9 mouse cellular contexts compared by ENCODE assay signal in genomic region chr10:111101901-111102761, GRCm38 (mm10).
DNase-seq lines count a peak whose midpoint lies in the region; ATAC-seq and TF ChIP-seq lines count a peak whose summit lies in the region.
"Had no signal": no experiment of that assay in that cellular context is flagged by ENCODE, and none has a peak within 500 bp of the region (broad histone marks: within the 10 kb centered on the region; RNA-seq: fewer than 3 reads in every experiment).

No protein-coding gene starts in this region.

- no peak for TF ChIP-seq CTCF in small intestine, adult 2 months (IDR thresholded peaks at IDR 0.05; ENCODE audit: extremely low read depth, insufficient read length, insufficient replicate concordance, low read depth, low read length)

- H3K4me1 ChIP-seq in heart, embryonic 12.5 days (replicated peaks), result peaks cover 15% of the 10 kb centered on the region
- 0 out of 2 replicates have a peak, but pooled peaks cover 4% of the 10 kb centered on the region for H3K4me1 ChIP-seq in liver, embryonic 11.5 days (replicated peaks; ENCODE audit: control insufficient read depth, insufficient read depth, low read length)
- peaks cover 2% of the 10 kb centered on the region; the same call in 1 of the 2 replicates for H3K4me1 ChIP-seq in small intestine, adult 2 months (ENCODE audit: control insufficient read depth, insufficient read depth, insufficient read length, low read length)
- H3K4me1 ChIP-seq in midbrain, embryonic 15.5 days, result peaks cover 9% of the 10 kb centered on the region

- WGBS in heart, embryonic 12.5 days, result 47% methylated on average over 18 of the region's 18 CpGs
- 47% methylated on average over 18 of the region's 18 CpGs for WGBS in liver, embryonic 11.5 days
- WGBS in small intestine, adult 2 months, result 42% methylated on average over 18 of the region's 18 CpGs
- 85% methylated on average over 18 of the region's 18 CpGs for WGBS in midbrain, embryonic 15.5 days

- peak; percentile 41; the same call in 1 of the 2 replicates for ATAC-seq in heart, embryonic 12.5 days (ENCODE audit: insufficient number of reproducible peaks, low FRiP score)
- ATAC-seq in liver, embryonic 11.5 days (replicated peaks; ENCODE audit: low FRiP score), result no peak
- no peak for ATAC-seq in midbrain, embryonic 15.5 days (replicated peaks)

- H3K27me3 ChIP-seq in heart, embryonic 12.5 days (replicated peaks), result no peaks in the 10 kb centered on the region
- no peaks in the 10 kb centered on the region for H3K27me3 ChIP-seq in liver, embryonic 11.5 days (replicated peaks; ENCODE audit: control insufficient read depth, insufficient read depth, low read length)
- no peaks in the 10 kb centered on the region for H3K27me3 ChIP-seq in small intestine, adult 2 months (ENCODE audit: control insufficient read depth, insufficient read depth, low read length)
- no peaks in the 10 kb centered on the region for H3K27me3 ChIP-seq in midbrain, embryonic 15.5 days (replicated peaks)
- H3K27me3 ChIP-seq: neural tube, embryonic 13.5 days had no signal

- no peak overlapping the region for H3K9ac ChIP-seq in heart, embryonic 12.5 days
- no peak overlapping the region for H3K9ac ChIP-seq in liver, embryonic 11.5 days (ENCODE audit: low read depth, low read length)
- no peak overlapping the region for H3K9ac ChIP-seq in midbrain, embryonic 15.5 days
- H3K9ac ChIP-seq: neural tube, embryonic 13.5 days had no signal

- no peaks in the 10 kb centered on the region for H3K36me3 ChIP-seq in heart, embryonic 12.5 days
- no peaks in the 10 kb centered on the region for H3K36me3 ChIP-seq in liver, embryonic 11.5 days (ENCODE audit: control insufficient read depth, insufficient read depth, low read length)
- H3K36me3 ChIP-seq in small intestine, adult 2 months (ENCODE audit: control insufficient read depth, insufficient read depth, low read length), result no peaks in the 10 kb centered on the region
- H3K36me3 ChIP-seq in midbrain, embryonic 15.5 days (replicated peaks), result no peaks in the 10 kb centered on the region
- H3K36me3 ChIP-seq: neural tube, embryonic 13.5 days had no signal

- peak overlapping the region; percentile 51 for H3K4me2 ChIP-seq in heart, embryonic 12.5 days
- H3K4me2 ChIP-seq in liver, embryonic 11.5 days, result peak overlapping the region; percentile 65
- no peak overlapping the region for H3K4me2 ChIP-seq in midbrain, embryonic 15.5 days
- H3K4me2 ChIP-seq: neural tube, embryonic 13.5 days had no signal

- H3K9me3 ChIP-seq in heart, embryonic 12.5 days (replicated peaks), result no peaks in the 10 kb centered on the region
- H3K9me3 ChIP-seq in liver, embryonic 11.5 days (ENCODE audit: control insufficient read depth, low read length), result no peaks in the 10 kb centered on the region
- H3K9me3 ChIP-seq in midbrain, embryonic 15.5 days, result no peaks in the 10 kb centered on the region
- H3K9me3 ChIP-seq: neural tube, embryonic 13.5 days had no signal

- TF ChIP-seq POLR2A in small intestine, adult 2 months (IDR thresholded peaks at IDR 0.05; ENCODE audit: low read depth, low read length), result no peak

- 0 out of 2 replicates have a peak overlapping the region, but pooled peaks have one; percentile 9 for H3K4me3 ChIP-seq in heart, embryonic 12.5 days
- peak overlapping the region; percentile 14; the same call in 1 of the 2 replicates for H3K4me3 ChIP-seq in liver, embryonic 11.5 days (ENCODE audit: low read depth, low read length)
- peak overlapping the region; percentile 8; the same call in 1 of the 2 replicates for H3K4me3 ChIP-seq in small intestine, adult 2 months (ENCODE audit: low read depth, low read length)
- H3K4me3 ChIP-seq in midbrain, embryonic 15.5 days, result no peak overlapping the region
- H3K4me3 ChIP-seq: neural tube, embryonic 13.5 days had no signal

- DNase-seq in thymus, postnatal 0 days (ENCODE audit: low spot score), result peak; percentile 27
- DNase-seq in thymus, postnatal 10 days (ENCODE audit: low spot score in 2 of 2), result no peak
- DNase-seq in liver, embryonic 11.5 days (ENCODE audit: low spot score), result no peak
- no peak for DNase-seq in layer of hippocampus, adult 11-12 months (ENCODE audit: low spot score)
- no peak for DNase-seq in spleen, adult 12 weeks (ENCODE audit: low spot score)

- H3K27ac ChIP-seq in heart, embryonic 12.5 days (ENCODE audit: poor library complexity, severe bottlenecking), result no peak overlapping the region
- H3K27ac ChIP-seq in liver, embryonic 11.5 days (ENCODE audit: low read depth, low read length), result no peak overlapping the region
- peak overlapping the region; percentile 58; the same call in 1 of the 2 replicates for H3K27ac ChIP-seq in small intestine, adult 2 months (ENCODE audit: insufficient read depth, low read depth, low read length)
- no peak overlapping the region for H3K27ac ChIP-seq in midbrain, embryonic 15.5 days
- H3K27ac ChIP-seq: neural tube, embryonic 13.5 days had no signal
